Comparison of ENCODE assay signal across 19 mouse cellular contexts in genomic region chr6:22000086-22000485, GRCm38 (mm10). TPM values are rescaled to one million over a fixed set of nuclear protein-coding genes. Genes with fewer than 3 reads are reported as not detected.
DNase-seq lines count a peak whose midpoint lies in the region; ATAC-seq lines count a peak whose summit lies in the region.
"Had no signal": no experiment of that assay in that cellular context is flagged by ENCODE, and none has a peak within 500 bp of the region (broad histone marks: within the 10 kb centered on the region; RNA-seq: fewer than 3 reads in every experiment).

No protein-coding gene starts in this region.

- peak overlapping the region; percentile 90 for H3K27ac ChIP-seq in kidney, embryonic 15.5 days
- H3K27ac ChIP-seq in brown adipose tissue, adult 24 weeks (replicated peaks; ENCODE audit: low read depth, low read length): peak overlapping the region; percentile 57
- H3K27ac ChIP-seq in limb, embryonic 11.5 days (replicated peaks; ENCODE audit: low read depth, low read length): 0 out of 2 replicates have a peak overlapping the region, but pooled peaks have one; percentile 1
- no peak overlapping the region for H3K27ac ChIP-seq in hindbrain, embryonic 13.5 days
- H3K27ac ChIP-seq: midbrain, embryonic 15.5 days had no signal

- 15% methylated on average over 6 of the region's 6 CpGs for WGBS in kidney, embryonic 15.5 days
- WGBS in limb, embryonic 11.5 days: 32% methylated on average over 6 of the region's 6 CpGs
- 56% methylated on average over 6 of the region's 6 CpGs for WGBS in hindbrain, embryonic 13.5 days

- H3K4me3 ChIP-seq in kidney, embryonic 15.5 days (replicated peaks): no peak overlapping the region
- H3K4me3 ChIP-seq in brown adipose tissue, adult 24 weeks (ENCODE audit: insufficient read depth, low read depth, low read length): no peak overlapping the region
- no peak overlapping the region for H3K4me3 ChIP-seq in limb, embryonic 11.5 days (ENCODE audit: low read depth, low read length)
- H3K4me3 ChIP-seq in hindbrain, embryonic 13.5 days: no peak overlapping the region
- H3K4me3 ChIP-seq: heart, embryonic 15.5 days; midbrain, embryonic 15.5 days had no signal

- ATAC-seq in kidney, embryonic 15.5 days (replicated peaks; ENCODE audit: low FRiP score): peak; percentile 91
- no peak for ATAC-seq in limb, embryonic 11.5 days (ENCODE audit: insufficient number of reproducible peaks, low FRiP score, low TSS enrichment, low read depth)
- no peak for ATAC-seq in hindbrain, embryonic 13.5 days (ENCODE audit: low FRiP score)
- ATAC-seq: inflammation-experienced regulatory T-cells, adult 6 months; midbrain, embryonic 15.5 days had no signal

- H3K9ac ChIP-seq in kidney, embryonic 15.5 days: no peak overlapping the region
- H3K9ac ChIP-seq in limb, embryonic 11.5 days (ENCODE audit: low read length): no peak overlapping the region
- no peak overlapping the region for H3K9ac ChIP-seq in hindbrain, embryonic 13.5 days
- H3K9ac ChIP-seq: heart, embryonic 15.5 days; lung, embryonic 14.5 days; midbrain, embryonic 15.5 days had no signal

- peak; percentile 65 for DNase-seq in embryo, embryonic 10 days (ENCODE audit: low spot score)
- DNase-seq in embryo, embryonic 9.5 days (ENCODE audit: extremely low spot score): no peak
- no peak for DNase-seq in kidney, postnatal 14 days
- DNase-seq in limb, embryonic 11.5 days (ENCODE audit: low spot score): no peak
- no peak for DNase-seq in T-cell, adult 2 months (ENCODE audit: low spot score)
- DNase-seq: cerebellum, adult 11 months; cerebellum, postnatal 14 days; gastrocnemius, postnatal 36 days; left cerebral cortex, postnatal 4 days; lung, embryonic 14.5 days; retina, postnatal 1 day; right cerebral cortex, postnatal 4 days; thymus, postnatal 4 days had no signal

- no peaks in the 10 kb centered on the region for H3K36me3 ChIP-seq in kidney, embryonic 15.5 days
- H3K36me3 ChIP-seq in limb, embryonic 11.5 days (ENCODE audit: control insufficient read depth, insufficient read depth, low read length): no peaks in the 10 kb centered on the region
- H3K36me3 ChIP-seq in hindbrain, embryonic 13.5 days: no peaks in the 10 kb centered on the region
- H3K36me3 ChIP-seq: heart, embryonic 15.5 days; midbrain, embryonic 15.5 days had no signal

- peak overlapping the region; percentile 36; the same call in 1 of the 2 replicates for H3K4me2 ChIP-seq in kidney, embryonic 15.5 days
- no peak overlapping the region for H3K4me2 ChIP-seq in limb, embryonic 11.5 days (ENCODE audit: low read depth, severe bottlenecking)
- H3K4me2 ChIP-seq in hindbrain, embryonic 13.5 days: no peak overlapping the region
- H3K4me2 ChIP-seq: heart, embryonic 15.5 days; midbrain, embryonic 15.5 days had no signal

- H3K27me3 ChIP-seq in kidney, embryonic 15.5 days: no peaks in the 10 kb centered on the region
- no peaks in the 10 kb centered on the region for H3K27me3 ChIP-seq in limb, embryonic 11.5 days (ENCODE audit: control insufficient read depth, insufficient read depth, low read length)
- 0 out of 2 replicates have a peak, but pooled peaks cover 4% of the 10 kb centered on the region for H3K27me3 ChIP-seq in hindbrain, embryonic 13.5 days
- H3K27me3 ChIP-seq: heart, embryonic 15.5 days had no signal

- H3K9me3 ChIP-seq in kidney, embryonic 15.5 days (replicated peaks): no peaks in the 10 kb centered on the region
- H3K9me3 ChIP-seq in limb, embryonic 11.5 days (ENCODE audit: control insufficient read depth, low read length): no peaks in the 10 kb centered on the region
- H3K9me3 ChIP-seq in hindbrain, embryonic 13.5 days: no peaks in the 10 kb centered on the region
- H3K9me3 ChIP-seq: heart, embryonic 15.5 days; midbrain, embryonic 15.5 days had no signal

- H3K4me1 ChIP-seq in kidney, embryonic 15.5 days: peaks cover 69% of the 10 kb centered on the region
- H3K4me1 ChIP-seq in brown adipose tissue, adult 24 weeks (ENCODE audit: control insufficient read depth, insufficient read depth, insufficient read length, low read length): peaks cover 37% of the 10 kb centered on the region
- H3K4me1 ChIP-seq in limb, embryonic 11.5 days (ENCODE audit: control insufficient read depth, insufficient read depth, low read length): peaks cover 38% of the 10 kb centered on the region
- H3K4me1 ChIP-seq in hindbrain, embryonic 13.5 days (replicated peaks): no peaks in the 10 kb centered on the region
- H3K4me1 ChIP-seq: midbrain, embryonic 15.5 days had no signal

RNA-seq across cellular contexts. Expression of gene Cped1, which starts 14.4 kb away (rescaled TPM):
- 41.8 and 43.9 TPM in 2 replicates for polyA plus RNA-seq in kidney, embryonic 15.5 days (2015; fragmentation: Nextera tagmentation; extraction: Ambion mirVana)
- polyA plus RNA-seq in brown adipose tissue, adult 24 weeks (2012; ENCODE audit: insufficient read depth, insufficient read length, missing spikeins): 37.5 and 39.6 TPM in 2 replicates
- polyA plus RNA-seq in limb, embryonic 11.5 days (2014; fragmentation: Nextera tagmentation; extraction: Ambion mirVana): 74.8 and 75.0 TPM in 2 replicates
- 4.3 and 4.4 TPM in 2 replicates for polyA plus RNA-seq in hindbrain, embryonic 13.5 days (2015; fragmentation: Nextera tagmentation; extraction: Ambion mirVana)

RNA-seq across cellular contexts. Expression of gene Ing3, which starts 50.7 kb away (rescaled TPM):
- polyA plus RNA-seq in kidney, embryonic 15.5 days (2015; fragmentation: Nextera tagmentation; extraction: Ambion mirVana): 64.5 and 72.0 TPM in 2 replicates
- polyA plus RNA-seq in brown adipose tissue, adult 24 weeks (2012; ENCODE audit: insufficient read depth, insufficient read length, missing spikeins): 13.6 and 15.1 TPM in 2 replicates
- 54.6 and 58.2 TPM in 2 replicates for polyA plus RNA-seq in limb, embryonic 11.5 days (2014; fragmentation: Nextera tagmentation; extraction: Ambion mirVana)
- polyA plus RNA-seq in hindbrain, embryonic 13.5 days (2015; fragmentation: Nextera tagmentation; extraction: Ambion mirVana): 43.1 and 49.4 TPM in 2 replicates
